Mouse (Mus musculus) cortical plate, adult 2 months (tissue): ENCODE measurements around the gene Qprt.

Experiments
- CTCF ChIP-seq: fragments of 200-500 bp; IDR thresholded peaks from 2 replicates; pipeline ENCODE4 v1.5.1; 2011; ENCODE audit warnings: mild to moderate bottlenecking, control low read depth, low read length; ENCODE audit not compliant: insufficient read depth; ENCODE audit errors: extremely low read depth
- POLR2A ChIP-seq: fragments of 200-500 bp; IDR thresholded peaks from 2 replicates; pipeline ENCODE4 v1.6.1; 2011; ENCODE audit warnings: mild to moderate bottlenecking, low read length, control low read depth; ENCODE audit not compliant: insufficient read depth; ENCODE audit errors: extremely low read depth

GRCm38 (mm10) chr7:127093914-127094313, 28.1 kb downstream of the Qprt start:
- TF ChIP-seq POLR2A = no peak
- TF ChIP-seq CTCF = no peak
